Mouse (Mus musculus): ENCODE measurements around the gene Hbq1a.

GRCm38 (mm10) chr11:32277736-32278457, 22.0 kb upstream of the Hbq1a start:
- TF ChIP-seq MYOG (IDR thresholded peaks at IDR 0.05; ENCODE audit: control insufficient read depth, extremely low read depth, insufficient read length) (no peak), CTCF (IDR thresholded peaks at IDR 0.05; ENCODE audit: control insufficient read depth, insufficient read depth, insufficient read length) (no peak), CEBPB (IDR thresholded peaks at IDR 0.05; ENCODE audit: low read depth) (no peak), FOSL1 (IDR thresholded peaks at IDR 0.05; ENCODE audit: insufficient read depth, low read length, poor library complexity, severe bottlenecking) (no peak), MYOD1 (IDR thresholded peaks at IDR 0.05; ENCODE audit: control insufficient read depth, insufficient read length, low read depth) (no peak), USF1 (IDR thresholded peaks at IDR 0.05; ENCODE audit: low read depth) (no peak), MAX (IDR thresholded peaks at IDR 0.05) (no peak)
